Mouse (Mus musculus) left cerebral cortex, postnatal 10 days (tissue): Measurements from ENCODE around the gene Ctnna2. TPM values are rescaled to one million over a fixed set of nuclear protein-coding genes. Genes with fewer than 3 reads are reported as not detected.
A peak's percentile ranks its signal among the peaks of the same experiment; 100 is the strongest.

Source experiments
- DNase-seq, 2 experiments: peaks; one replicate each; pipeline ENCODE4 v3.0.0; 2021 to 2022; ENCODE audit warnings: low spot score in 2 of 2, mixed read lengths in 1 of 2; ENCODE audit errors: extremely low spot score in 1 of 2
- intact Hi-C: fragments of 180-260 bp; cut with DNase I; formaldehyde crosslinking; loops from one replicate; pipeline ENCODE4 v1.15.1; 2025
- total RNA-seq, 2 experiments: library from RNA; stranded (reverse); gene quantifications; 2 replicates each; pipeline ENCODE4 v1.2.3; 2021

Ctnna2 gene
- total RNA-seq, 2 experiments from 2014 or later = 153 to 158 TPM

DNA sequence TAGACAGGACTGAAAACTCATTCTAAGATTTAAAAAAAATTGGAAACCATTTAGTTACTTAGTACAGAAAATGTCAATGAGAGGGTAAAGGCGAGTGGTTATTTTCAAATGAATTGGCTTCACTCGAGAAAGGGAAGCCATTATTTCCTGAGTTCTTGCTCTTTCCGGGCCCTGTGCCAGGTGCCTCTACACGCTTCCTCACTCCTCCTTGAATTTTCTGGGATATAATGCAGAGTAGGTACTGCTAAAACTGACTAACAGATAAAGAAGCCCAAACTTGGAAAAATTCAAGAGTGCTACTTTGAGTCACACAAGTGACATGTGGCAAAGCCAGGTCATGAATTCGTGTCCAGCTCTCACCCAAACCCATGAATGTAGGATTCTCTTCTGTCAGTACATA is 606.4 kb downstream of the Ctnna2 start:
- intact Hi-C loops = no loop called here
- DNase-seq = peak; percentile 10 to 20

DNA sequence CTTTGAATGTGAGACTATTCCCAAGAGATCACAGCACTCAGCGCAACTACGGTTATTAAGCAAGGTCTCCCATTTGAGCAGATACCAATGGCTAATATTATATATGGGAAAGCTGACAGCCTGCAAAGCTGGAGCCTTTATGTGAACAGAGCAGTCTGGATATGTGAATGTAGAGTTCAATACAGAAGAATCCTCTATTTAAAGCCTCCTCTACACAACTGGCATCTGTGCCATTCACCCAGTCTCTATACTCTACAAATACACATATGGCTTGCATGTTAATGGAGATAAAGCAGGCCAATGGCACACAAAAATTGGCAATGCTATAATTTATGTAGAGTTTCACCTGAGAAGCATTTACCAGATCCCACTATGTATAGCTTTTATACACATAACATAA is 608.4 kb downstream of the Ctnna2 start:
- DNase-seq = no peak
- intact Hi-C loops = no loop called here

DNA sequence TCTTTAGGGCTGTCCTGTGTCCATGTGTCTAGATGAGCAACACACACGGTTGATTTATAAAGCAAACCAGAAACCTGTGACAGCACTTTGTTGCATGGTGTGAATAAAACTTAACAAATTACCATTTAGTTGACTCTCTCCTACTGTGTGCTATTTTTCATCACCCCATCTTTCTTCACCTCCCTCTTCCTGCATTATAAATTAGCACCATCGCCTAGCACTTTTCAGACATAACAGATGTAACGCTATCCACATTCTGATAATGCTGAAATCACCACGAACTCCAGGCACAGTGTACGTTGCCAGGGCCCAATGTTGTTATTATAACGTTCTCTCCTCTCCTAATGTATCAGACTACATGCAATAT is 621.0 kb downstream of the Ctnna2 start:
- peak in 1 of 2 experiments; percentile 4 for DNase-seq

DNA sequence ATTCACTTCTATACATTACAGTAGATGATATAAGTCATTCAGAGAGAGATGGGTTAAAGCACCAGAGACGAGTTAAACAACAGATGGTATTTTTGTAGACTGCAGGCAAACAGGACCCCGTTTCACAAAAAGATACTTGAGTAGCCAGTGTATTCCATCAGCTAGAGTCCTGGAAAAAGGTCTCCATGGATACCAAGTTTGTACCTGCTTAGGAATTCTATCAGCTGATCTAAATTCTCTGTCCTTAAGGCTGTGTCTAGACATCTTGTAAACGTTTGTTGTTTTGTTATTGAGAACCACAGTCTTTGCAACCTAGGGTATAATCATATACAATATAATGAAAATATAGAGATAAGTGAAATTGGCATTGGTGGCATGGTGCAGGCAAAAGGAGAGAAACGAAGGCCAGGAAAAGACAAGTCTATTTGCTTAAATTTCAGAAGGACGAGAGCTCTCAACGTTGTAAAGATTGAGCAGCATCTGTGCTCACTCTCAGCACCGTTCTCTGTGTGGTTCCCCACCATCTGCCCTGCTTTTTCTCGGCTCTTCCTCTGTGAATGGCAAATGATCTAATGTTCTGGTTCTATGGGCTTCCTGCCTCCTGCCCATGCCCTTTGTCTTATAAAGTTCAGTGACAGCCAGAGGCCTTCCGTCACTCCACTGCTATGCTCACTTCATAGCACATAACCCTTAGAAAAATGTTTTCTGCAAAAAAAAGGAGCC is 621.6 kb downstream of the Ctnna2 start:
- peak; percentile 15 to 33 for DNase-seq

More for the DNA sequence above, 621.0 kb downstream of the Ctnna2 start:
- intact Hi-C loops = no loop called here

DNA sequence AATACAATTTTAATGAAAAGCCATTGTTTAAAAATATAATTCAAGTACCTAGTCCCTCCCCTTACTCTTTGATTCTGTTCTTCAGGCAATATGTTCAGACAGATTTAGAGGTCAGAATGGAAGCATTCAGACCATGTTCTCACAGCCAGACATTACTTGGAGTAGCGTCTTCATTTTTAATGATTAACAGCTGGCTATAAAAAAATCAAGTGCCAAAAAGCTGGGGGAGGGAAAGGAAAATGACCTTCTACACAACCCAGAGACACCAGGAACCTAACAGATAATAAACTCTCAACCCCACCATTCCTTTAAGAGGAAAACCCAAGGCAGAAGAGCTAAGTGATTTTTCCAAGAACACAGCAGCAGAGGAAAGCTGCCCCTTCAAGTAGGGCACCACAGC is 624.7 kb downstream of the Ctnna2 start:
- no peak for DNase-seq
- intact Hi-C loops = no loop called here

More for the DNA sequence above, 621.6 kb downstream of the Ctnna2 start:
- intact Hi-C loops = no loop called here

DNA sequence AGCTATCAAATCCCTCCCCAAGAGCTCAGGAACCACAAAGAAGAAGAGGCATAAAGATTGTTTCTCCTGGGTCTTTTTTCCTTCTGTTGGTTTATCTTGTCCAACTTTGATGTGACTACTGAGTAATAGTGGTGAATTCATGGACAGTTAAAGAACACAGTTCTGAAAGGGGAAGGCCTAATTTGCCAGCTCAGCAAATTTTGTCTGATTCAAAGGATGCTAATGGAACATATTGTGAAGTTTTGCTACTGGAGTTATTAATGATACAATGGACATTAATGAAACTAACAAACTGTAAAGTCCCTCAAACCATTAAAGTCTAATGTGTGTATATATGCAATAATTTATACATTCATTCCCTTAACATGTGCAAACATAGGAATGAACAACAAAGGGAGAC is 635.7 kb downstream of the Ctnna2 start:
- intact Hi-C loops = no loop called here
- no peak for DNase-seq

DNA sequence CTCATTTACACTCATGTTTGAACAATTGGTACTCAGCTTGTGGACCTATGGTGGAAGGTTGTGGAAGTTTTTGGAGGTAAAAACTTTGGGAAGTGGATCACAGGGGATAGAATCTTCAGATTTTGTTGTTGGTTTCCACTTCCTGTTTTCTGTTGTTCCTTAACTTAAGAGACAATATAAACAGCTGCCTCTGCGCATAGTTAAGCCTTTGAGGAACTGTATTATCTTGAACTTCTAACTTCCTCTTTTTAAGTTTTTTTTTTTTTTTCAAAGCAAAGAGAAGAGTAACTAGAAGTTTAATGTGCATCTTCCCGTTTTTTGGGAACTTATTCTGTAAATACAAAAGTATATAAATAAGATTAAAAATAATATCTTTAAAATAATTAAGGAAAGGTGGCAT is 644.0 kb downstream of the Ctnna2 start:
- DNase-seq = no peak
- intact Hi-C loops = no loop called here

DNA sequence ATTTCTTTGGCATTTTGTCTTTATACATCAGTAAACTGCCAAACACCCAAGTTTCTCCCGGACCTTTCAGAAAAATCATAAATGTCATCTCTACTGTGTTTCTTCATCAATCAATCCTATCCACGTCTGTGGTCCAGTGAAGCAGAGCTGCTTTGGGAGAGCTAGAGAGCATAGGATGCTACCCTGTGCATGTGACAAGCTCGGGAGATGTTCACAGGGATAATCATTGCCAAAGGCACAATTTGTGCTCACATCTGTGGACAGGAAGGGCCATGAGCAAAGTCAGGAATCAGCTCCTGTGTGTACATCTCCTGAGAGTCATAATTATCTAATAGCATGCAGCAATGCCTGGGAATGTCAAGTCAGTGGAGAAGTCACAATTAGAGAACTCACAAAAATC is 654.8 kb downstream of the Ctnna2 start:
- no peak for DNase-seq
- intact Hi-C loops = no loop called here

DNA sequence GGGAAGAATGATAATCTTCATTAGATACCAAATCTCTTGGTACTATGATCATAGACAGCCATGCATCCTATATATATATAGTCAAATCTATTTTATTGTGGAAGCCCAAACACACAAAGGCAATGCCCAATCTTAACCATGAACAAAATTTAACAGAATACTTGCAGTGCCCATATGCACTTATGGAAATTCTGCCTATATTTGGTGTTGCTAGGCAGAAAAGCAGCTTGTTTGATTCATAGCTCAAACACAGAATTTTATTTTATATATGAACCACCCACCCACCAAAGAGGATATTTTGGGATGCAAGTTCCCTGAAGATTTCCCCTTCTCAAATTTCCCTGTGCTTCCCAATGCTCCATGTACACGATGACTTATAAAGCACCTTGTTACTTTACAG is 655.2 kb downstream of the Ctnna2 start:
- DNase-seq = peak in 1 of 2 experiments; percentile 17
- intact Hi-C loops = no loop called here

DNA sequence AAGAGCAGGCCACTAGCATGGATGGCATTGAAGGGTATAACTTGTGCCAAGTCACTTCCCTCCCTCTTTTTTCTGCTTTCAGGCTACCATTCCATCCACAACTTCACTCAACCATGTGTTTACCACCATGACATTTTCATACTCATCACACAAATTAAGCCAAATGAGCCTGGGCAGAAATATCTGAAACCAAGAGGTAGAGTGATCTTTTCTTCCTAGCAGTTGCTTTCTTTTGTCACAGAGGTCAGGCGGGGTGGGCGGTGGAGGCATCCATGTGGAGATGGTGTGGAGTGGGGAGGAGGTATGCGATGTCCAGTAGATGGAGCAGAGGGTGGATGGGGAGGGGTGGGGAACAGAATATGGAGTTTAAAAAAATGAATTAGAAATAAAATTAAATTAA is 672.7 kb downstream of the Ctnna2 start:
- intact Hi-C loops = no loop called here
- no peak for DNase-seq

DNA sequence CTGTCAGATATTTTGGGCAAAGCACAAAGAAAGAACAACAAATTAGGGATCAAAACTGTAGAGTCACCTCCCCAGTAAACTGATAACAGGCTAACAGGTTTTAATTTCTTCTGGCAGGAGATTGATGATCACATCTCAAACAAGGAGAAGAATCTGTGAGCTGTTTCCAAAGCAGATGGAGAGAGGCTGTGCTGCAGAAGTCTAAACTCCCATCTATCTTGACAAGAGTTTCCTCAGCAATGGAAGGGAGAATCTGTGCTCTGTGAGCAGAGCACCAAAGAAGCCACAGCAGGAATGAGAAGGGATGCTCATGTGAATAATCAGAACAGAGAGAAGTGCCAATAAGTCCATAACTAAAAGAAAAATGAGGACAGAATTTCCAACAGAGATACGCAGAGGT is 678.2 kb downstream of the Ctnna2 start:
- peak in 1 of 2 experiments; percentile 5 for DNase-seq
- intact Hi-C loops = no loop called here

DNA sequence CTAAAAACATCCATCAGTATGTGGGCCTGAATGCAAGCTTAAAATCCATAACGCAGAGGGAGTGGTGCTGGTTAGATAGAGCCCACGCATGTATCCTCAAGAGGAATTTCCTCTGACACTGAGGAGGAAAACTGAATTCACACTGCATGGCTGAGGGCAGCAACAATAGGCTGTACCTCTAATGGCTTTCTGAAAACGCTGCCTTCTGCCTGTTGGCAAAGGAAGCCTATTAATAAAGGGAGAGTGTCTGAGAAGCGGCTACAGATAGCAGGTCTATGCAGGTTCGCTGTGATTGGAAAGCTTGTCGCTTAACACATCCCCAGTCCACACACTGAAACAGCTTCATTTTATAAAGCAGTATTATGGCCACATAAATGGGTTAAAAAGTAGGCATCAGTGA is 688.1 kb downstream of the Ctnna2 start:
- no peak for DNase-seq
- intact Hi-C loops = no loop called here

DNA sequence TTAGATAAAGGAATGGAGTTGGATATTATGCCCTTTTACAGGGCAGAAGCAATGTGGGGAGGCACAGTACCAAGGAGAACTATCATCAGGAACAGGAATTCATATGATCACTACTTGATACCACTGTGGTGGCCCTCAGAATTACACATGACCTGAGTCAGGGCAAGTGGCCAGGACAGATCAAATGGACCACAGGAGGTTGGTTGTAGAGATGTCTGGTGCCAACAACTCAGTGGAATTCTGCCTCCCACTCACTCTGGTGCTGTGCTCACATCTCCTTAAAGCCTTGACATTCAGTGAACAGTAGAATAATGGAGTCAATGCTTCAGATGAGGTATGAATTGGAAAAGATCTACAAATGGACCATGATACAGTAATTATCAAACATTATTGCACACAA is 691.1 kb downstream of the Ctnna2 start:
- no peak for DNase-seq
- intact Hi-C loops = no loop called here

DNA sequence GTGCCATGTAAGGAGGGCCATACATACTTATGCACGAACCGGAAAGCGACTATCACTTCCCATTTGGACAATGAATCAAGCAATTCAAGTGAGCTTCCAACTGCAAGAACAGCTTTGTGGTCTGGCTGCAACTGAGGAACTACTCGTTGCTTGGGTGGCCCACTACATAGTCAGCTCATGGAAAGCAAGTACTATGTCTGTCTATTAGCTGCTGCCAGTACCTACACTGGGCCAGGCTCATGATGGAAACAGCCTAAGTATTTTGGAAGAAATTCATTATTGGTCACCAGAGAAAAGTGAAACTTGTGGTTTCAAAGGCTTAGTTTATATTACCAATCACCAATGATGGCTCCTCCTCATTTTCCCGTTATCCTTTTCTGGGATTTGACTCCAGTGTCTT is 693.2 kb downstream of the Ctnna2 start:
- intact Hi-C loops = no loop called here
- DNase-seq = no peak

DNA sequence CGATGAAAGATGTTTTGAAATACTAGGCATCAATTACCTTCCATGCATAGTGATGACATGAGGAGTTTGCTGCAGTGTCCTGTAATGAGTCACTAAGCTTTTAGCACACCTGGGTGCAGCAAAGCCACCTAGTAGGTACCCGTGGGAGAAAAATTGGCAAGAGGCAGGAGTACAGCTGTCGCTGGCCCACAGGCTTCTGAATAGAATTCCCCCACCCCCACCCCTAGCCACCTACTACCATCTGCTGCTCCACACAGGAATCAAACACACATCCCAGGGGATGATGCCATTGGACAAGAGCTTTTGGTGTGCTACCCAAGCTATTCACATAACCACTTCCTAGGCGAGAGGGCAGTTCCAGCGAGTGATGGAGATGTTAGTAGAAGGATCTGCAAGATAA is 700.7 kb downstream of the Ctnna2 start:
- intact Hi-C loops = no loop called here
- no peak for DNase-seq

DNA sequence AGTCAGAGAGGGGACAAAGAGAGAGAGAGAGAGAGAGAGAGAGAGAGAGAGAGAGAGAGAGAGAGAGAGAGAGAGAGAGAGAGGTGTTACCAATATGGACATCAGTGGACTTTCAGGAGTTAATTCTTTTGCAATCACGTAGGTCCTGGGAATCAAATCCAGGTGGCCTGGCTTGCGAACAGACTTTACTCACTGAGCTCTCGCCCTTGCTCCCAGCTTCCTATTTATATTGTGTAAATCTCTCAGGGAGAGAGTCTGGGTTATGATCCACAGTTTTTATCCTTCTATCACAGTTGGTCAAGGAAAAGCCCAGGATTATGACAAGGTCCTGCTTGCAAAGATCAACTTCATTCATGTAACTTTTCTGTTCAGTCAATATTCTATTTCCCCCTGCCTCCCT is 714.3 kb downstream of the Ctnna2 start:
- no peak for DNase-seq

DNA sequence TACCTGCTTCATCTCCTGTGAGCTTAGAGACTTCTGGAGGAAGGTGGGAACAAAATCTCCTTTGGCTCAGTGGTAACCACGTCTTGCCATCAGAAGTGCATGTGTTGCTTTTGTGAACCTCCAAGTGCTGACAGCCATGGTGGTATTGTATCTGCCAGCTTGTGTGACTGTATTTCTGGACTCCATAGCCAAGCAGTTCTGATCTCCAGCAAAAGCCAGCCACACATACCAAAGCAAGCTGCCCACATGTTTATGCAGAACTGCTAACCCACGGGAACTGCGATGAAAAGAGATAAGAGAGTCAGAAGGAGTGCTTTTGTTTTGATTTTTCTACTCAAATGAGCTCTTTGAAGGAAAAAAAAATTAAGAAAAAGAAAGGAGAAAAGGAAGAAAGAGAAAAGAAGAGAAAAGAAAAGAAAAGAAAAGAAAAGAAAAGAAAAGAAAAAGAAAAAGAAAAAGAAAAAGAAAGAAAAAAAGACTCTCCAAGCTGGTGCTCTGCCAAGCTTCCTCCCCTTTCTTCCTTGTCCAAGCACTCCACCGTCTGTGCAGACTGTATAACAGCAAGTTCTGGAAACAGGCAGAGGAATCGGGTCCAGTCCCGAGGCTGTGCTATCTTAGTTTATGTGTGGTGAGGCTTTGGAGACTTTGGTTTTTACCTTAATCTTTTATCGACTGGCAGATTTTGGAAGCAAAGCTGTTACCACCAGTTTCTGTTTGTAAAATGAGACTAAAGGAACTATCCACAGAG is 722.0 kb downstream of the Ctnna2 start:
- DNase-seq = peak in 1 of 2 experiments; percentile 36
- intact Hi-C loops = no loop called here

More for the DNA sequence above, 714.3 kb downstream of the Ctnna2 start:
- intact Hi-C loops = no loop called here

DNA sequence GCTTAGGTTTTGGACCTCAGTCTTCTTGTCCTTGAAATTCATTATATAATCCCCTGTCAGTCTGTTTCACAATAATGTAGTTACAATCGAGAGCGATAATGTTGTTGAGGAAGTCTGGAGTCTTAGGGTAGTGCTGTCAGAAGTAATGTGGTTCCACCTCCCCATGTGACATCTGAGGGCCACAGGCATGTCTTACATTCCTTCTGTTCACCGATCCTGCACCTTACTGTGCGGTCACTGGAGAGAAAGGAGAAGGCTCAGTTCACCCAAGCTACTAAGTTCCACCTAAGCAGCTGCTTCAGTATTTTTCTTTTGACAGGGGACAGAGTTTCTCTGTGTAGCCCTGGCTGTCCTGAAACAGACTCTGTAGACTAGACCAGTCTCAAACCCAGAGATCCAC is 723.2 kb downstream of the Ctnna2 start:
- intact Hi-C loops = no loop called here
- no peak for DNase-seq

DNA sequence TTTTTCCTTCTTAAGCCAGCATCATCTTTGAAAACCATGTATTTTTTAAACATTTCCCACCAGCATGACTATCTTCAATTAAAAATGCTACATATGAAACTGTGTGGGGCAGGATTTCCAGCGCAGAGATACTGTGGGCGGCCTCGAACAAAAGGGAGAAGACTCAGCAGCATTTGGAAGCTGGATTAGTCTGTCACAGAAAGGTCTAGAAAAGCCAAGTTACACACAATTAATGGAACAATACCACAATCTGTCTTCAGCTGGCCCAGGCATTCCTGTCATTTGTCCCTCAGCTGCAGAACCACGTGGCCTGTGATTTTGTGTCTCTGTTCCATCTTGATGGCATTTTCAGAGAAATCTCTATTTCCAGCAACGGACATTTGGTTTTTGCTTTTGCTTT is 726.0 kb downstream of the Ctnna2 start:
- DNase-seq = no peak

DNA sequence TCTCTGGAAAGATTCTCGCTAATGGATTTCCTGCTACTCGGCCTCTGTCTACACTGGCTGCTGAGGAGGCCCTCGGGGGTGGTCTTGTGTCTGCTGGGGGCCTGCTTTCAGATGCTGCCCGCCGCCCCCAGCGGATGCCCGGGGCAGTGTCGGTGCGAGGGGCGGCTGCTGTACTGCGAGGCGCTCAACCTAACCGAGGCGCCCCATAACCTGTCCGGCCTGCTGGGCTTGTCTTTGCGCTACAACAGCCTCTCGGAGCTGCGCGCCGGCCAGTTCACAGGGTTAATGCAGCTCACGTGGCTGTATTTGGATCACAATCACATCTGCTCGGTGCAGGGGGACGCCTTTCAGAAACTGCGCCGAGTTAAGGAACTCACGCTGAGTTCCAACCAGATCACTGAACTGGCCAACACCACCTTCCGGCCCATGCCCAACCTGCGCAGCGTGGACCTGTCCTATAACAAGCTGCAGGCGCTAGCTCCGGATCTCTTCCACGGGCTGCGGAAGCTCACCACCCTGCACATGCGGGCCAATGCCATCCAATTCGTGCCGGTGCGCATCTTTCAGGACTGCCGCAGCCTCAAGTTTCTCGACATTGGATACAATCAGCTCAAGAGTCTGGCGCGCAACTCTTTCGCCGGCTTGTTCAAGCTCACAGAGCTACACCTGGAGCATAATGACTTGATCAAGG is 735.8 kb downstream of the Ctnna2 start:
- intact Hi-C loops = loop anchor here (10.0 kb wide), 1 partner anchor 331 kb away; no protein-coding TSS in a partner anchor
- DNase-seq = peak in 1 of 2 experiments; percentile 68

More for the DNA sequence above, 726.0 kb downstream of the Ctnna2 start:
- intact Hi-C loops = no loop called here
